Mouse (Mus musculus) myocyte (in vitro differentiated cells): ENCODE measurements around the gene Itm2b. TPM values are rescaled to one million over a fixed set of nuclear protein-coding genes. Genes with fewer than 3 reads are reported as not detected.

Experiments used
- H3K27me3 ChIP-seq: one replicate; pipeline ENCODE4 v1.6.1; 2011; ENCODE audit not compliant: control insufficient read depth, insufficient read depth, insufficient read length
- H3K36me3 ChIP-seq: one replicate; pipeline ENCODE4 v1.6.1; 2011; ENCODE audit not compliant: control insufficient read depth, insufficient read depth
- H3K4me2 ChIP-seq: one replicate; pipeline ENCODE4 v1.6.1; 2011; ENCODE audit warnings: low read depth, control low read depth
- H3K4me3 ChIP-seq: one replicate; pipeline ENCODE4 v1.5.1; 2011; ENCODE audit warnings: mild to moderate bottlenecking, control low read depth, moderate library complexity
- H3K79me2 ChIP-seq: one replicate; pipeline ENCODE4 v1.6.1; 2011; ENCODE audit not compliant: control insufficient read depth, insufficient read depth
- H3ac ChIP-seq: one replicate; pipeline ENCODE4 v1.6.1; 2011; ENCODE audit not compliant: control insufficient read depth, insufficient read length
- CEBPB ChIP-seq: IDR thresholded peaks from 2 replicates; pipeline ENCODE4 v1.6.1; 2011; ENCODE audit warnings: mild to moderate bottlenecking, moderate library complexity; ENCODE audit not compliant: poor library complexity, insufficient read depth, severe bottlenecking
- E2F4 ChIP-seq: IDR thresholded peaks from one replicate; pipeline ENCODE4 v1.6.1; 2011; ENCODE audit warnings: mild to moderate bottlenecking, control low read depth, moderate library complexity; ENCODE audit not compliant: insufficient read depth
- MAX ChIP-seq: IDR thresholded peaks from one replicate; pipeline ENCODE4 v1.6.1; 2011; ENCODE audit warnings: low read depth, mild to moderate bottlenecking, control low read depth
- MYOD1 ChIP-seq, 3 experiments: IDR thresholded peaks; one replicate each; pipeline ENCODE4 v1.6.1; 2011; ENCODE audit warnings: control low read depth in 2 of 3, low read depth in 2 of 3, mild to moderate bottlenecking in 2 of 3, moderate library complexity in 1 of 3; ENCODE audit not compliant: insufficient read length in 2 of 3, control insufficient read depth in 1 of 3
- MYOG ChIP-seq, 3 experiments: IDR thresholded peaks; one replicate each; pipeline ENCODE4 v1.6.1; 2011; ENCODE audit warnings: control low read depth in 2 of 3, low read depth in 2 of 3, mild to moderate bottlenecking in 2 of 3; ENCODE audit not compliant: insufficient read length in 2 of 3, control insufficient read depth in 1 of 3, insufficient read depth in 1 of 3
- POLR2A ChIP-seq: IDR thresholded peaks from one replicate; pipeline ENCODE4 v1.6.1; 2011; ENCODE audit warnings: low read depth, mild to moderate bottlenecking, control low read depth, moderate library complexity; ENCODE audit not compliant: insufficient read length
- POLR2AphosphoS2 ChIP-seq: IDR thresholded peaks from one replicate; pipeline ENCODE4 v1.6.1; 2011; ENCODE audit warnings: low read depth, control low read depth; ENCODE audit not compliant: insufficient read length
- REST ChIP-seq: IDR thresholded peaks from one replicate; pipeline ENCODE4 v1.6.1; 2011; ENCODE audit warnings: mild to moderate bottlenecking, control low read depth, moderate library complexity; ENCODE audit not compliant: insufficient read depth, insufficient read length
- SRF ChIP-seq: IDR thresholded peaks from one replicate; pipeline ENCODE4 v1.6.1; 2011; ENCODE audit warnings: low read depth; ENCODE audit not compliant: control insufficient read depth, insufficient read length
- TCF12 ChIP-seq: IDR thresholded peaks from one replicate; pipeline ENCODE4 v1.6.1; 2011; ENCODE audit warnings: mild to moderate bottlenecking, control low read depth; ENCODE audit not compliant: poor library complexity, insufficient read depth, severe bottlenecking
- TCF3 ChIP-seq: IDR thresholded peaks from one replicate; pipeline ENCODE4 v1.6.1; 2011; ENCODE audit warnings: low read depth, control low read depth; ENCODE audit not compliant: insufficient read length
- USF1 ChIP-seq: IDR thresholded peaks from one replicate; pipeline ENCODE4 v1.6.1; 2011; ENCODE audit warnings: low read depth, mild to moderate bottlenecking, control low read depth, moderate library complexity
- polyA plus RNA-seq: library from polyadenylated mRNA; unstranded; fragments of >200 nt; fragmentation: generic; extraction: Trizol; gene quantifications from one replicate; pipeline ENCODE4 v1.2.1, GENCODE M21; 2012; ENCODE audit warnings: missing spikeins

Itm2b gene
- polyA plus RNA-seq, 1 experiment = 530 TPM

- Histone ChIP-seq H3K4me3 (peak overlapping the region; percentile 76), H3K36me3 (peaks cover 20% of the 10 kb centered on the region), H3K79me2 (peaks cover 73% of the 10 kb centered on the region), H3K4me2 (peak overlapping the region; percentile 91), H3K27me3 (no peaks in the 10 kb centered on the region), H3ac (no peak overlapping the region)
- TF ChIP-seq TCF3 = no peak
- no peak for TF ChIP-seq POLR2AphosphoS2
- no peak for TF ChIP-seq TCF12
- TF ChIP-seq SRF = no peak
- TF ChIP-seq MYOG (IDR thresholded peaks at IDR 0.05; ENCODE audit: control insufficient read depth in 1 of 3, insufficient read depth in 1 of 3, insufficient read length in 2 of 3, low read depth in 2 of 3) = no peak
- TF ChIP-seq POLR2A = no peak
Measured at GRCm38 (mm10) chr14:73382699-73383098, 2.4 kb downstream of the Itm2b start.

DNA sequence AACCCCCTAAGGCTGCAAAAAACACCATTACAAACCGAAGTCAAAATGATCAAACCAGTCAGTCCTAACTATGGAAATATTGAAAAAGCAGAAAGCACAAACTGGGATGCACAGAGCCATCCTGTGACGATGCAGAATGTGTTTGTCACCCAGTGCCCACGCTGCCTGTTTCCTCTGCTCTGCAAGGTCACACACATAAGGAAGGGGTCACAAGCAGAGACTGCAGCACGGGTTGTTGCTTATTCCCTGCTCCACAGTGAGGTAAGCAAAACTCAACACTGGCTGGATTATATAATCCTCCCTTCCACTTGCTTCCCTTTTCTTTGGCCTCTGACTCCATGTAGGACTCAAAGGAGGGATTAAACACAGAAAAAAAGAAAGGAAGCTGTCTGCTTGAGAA is 3.5 kb downstream of the Itm2b start:
- Histone ChIP-seq H3K4me2 (peak overlapping the region; percentile 91), H3K79me2 (peaks cover 84% of the 10 kb centered on the region), H3K4me3 (no peak overlapping the region), H3ac (no peak overlapping the region), H3K36me3 (peaks cover 20% of the 10 kb centered on the region), H3K27me3 (no peaks in the 10 kb centered on the region)
- TF ChIP-seq USF1 (no peak), REST (no peak), MAX (no peak)

GRCm38 (mm10) chr14:73377804-73378203 is 7.3 kb downstream of the Itm2b start:
- H3K4me2 ChIP-seq = no peak overlapping the region
- no peak overlapping the region for H3K4me3 ChIP-seq
- H3K79me2 ChIP-seq = peaks cover 100% of the 10 kb centered on the region
- peaks cover 24% of the 10 kb centered on the region for H3K36me3 ChIP-seq
- H3ac ChIP-seq = no peak overlapping the region
- no peaks in the 10 kb centered on the region for H3K27me3 ChIP-seq
- TF ChIP-seq MAX = no peak
- no peak for TF ChIP-seq TCF12
- no peak for TF ChIP-seq SRF
- TF ChIP-seq E2F4 = no peak
- no peak for TF ChIP-seq USF1
- no peak for TF ChIP-seq MYOD1 (IDR thresholded peaks at IDR 0.05; ENCODE audit: control insufficient read depth in 1 of 3, insufficient read length in 2 of 3, low read depth in 2 of 3)
- TF ChIP-seq POLR2A = no peak
- TF ChIP-seq MYOG (IDR thresholded peaks at IDR 0.05; ENCODE audit: control insufficient read depth in 1 of 3, insufficient read depth in 1 of 3, insufficient read length in 2 of 3, low read depth in 2 of 3) = no peak
- no peak for TF ChIP-seq TCF3
- no peak for TF ChIP-seq CEBPB
- no peak for TF ChIP-seq POLR2AphosphoS2
- TF ChIP-seq REST = no peak

GRCm38 (mm10) chr14:73376920-73377319 is 8.2 kb downstream of the Itm2b start:
- Histone ChIP-seq H3ac (no peak overlapping the region), H3K27me3 (no peaks in the 10 kb centered on the region), H3K4me3 (no peak overlapping the region), H3K4me2 (no peak overlapping the region), H3K36me3 (peaks cover 24% of the 10 kb centered on the region), H3K79me2 (peaks cover 99% of the 10 kb centered on the region)
- TF ChIP-seq MYOG (IDR thresholded peaks at IDR 0.05; ENCODE audit: control insufficient read depth in 1 of 3, insufficient read depth in 1 of 3, insufficient read length in 2 of 3, low read depth in 2 of 3) (peak; percentile 10 to 64 (median 31)), TCF12 (no peak), POLR2A (no peak), POLR2AphosphoS2 (peak; percentile 26), MYOD1 (IDR thresholded peaks at IDR 0.05; ENCODE audit: control insufficient read depth in 1 of 3, insufficient read length in 2 of 3, low read depth in 2 of 3) (peak in 2 of 3 experiments; percentile 38 to 53), E2F4 (no peak), USF1 (no peak)

- H3ac ChIP-seq = no peak overlapping the region
- TF ChIP-seq SRF (no peak), USF1 (no peak), POLR2A (no peak), CEBPB (no peak), REST (no peak), MYOG (IDR thresholded peaks at IDR 0.05; ENCODE audit: control insufficient read depth in 1 of 3, insufficient read depth in 1 of 3, insufficient read length in 2 of 3, low read depth in 2 of 3) (no peak), TCF12 (no peak), E2F4 (no peak), TCF3 (no peak)
- peaks cover 98% of the 10 kb centered on the region for H3K79me2 ChIP-seq
- no peaks in the 10 kb centered on the region for H3K27me3 ChIP-seq
- no peak overlapping the region for H3K4me3 ChIP-seq
- no peak overlapping the region for H3K4me2 ChIP-seq
- H3K36me3 ChIP-seq = peaks cover 25% of the 10 kb centered on the region
Measured at GRCm38 (mm10) chr14:73375903-73376302, 9.2 kb downstream of the Itm2b start.

- Histone ChIP-seq H3K27me3 (no peaks in the 10 kb centered on the region), H3K79me2 (peaks cover 98% of the 10 kb centered on the region), H3K4me2 (no peak overlapping the region), H3K4me3 (no peak overlapping the region), H3ac (no peak overlapping the region), H3K36me3 (peaks cover 26% of the 10 kb centered on the region)
- TF ChIP-seq TCF12 (no peak), MYOD1 (IDR thresholded peaks at IDR 0.05; ENCODE audit: control insufficient read depth in 1 of 3, insufficient read length in 2 of 3, low read depth in 2 of 3) (no peak), TCF3 (no peak), MYOG (IDR thresholded peaks at IDR 0.05; ENCODE audit: control insufficient read depth in 1 of 3, insufficient read depth in 1 of 3, insufficient read length in 2 of 3, low read depth in 2 of 3) (no peak), E2F4 (no peak), MAX (no peak), SRF (no peak), USF1 (no peak), POLR2A (no peak), REST (no peak)
Measured at GRCm38 (mm10) chr14:73375445-73375844, 9.6 kb downstream of the Itm2b start.
